Mouse (Mus musculus): ENCODE measurements around the gene Rasgrf1. TPM values are rescaled to one million over a fixed set of nuclear protein-coding genes. Genes with fewer than 3 reads are reported as not detected.

Gene Rasgrf1
- polyA plus RNA-seq, 1 experiment from 2014 or later: 0.27 TPM

DNA sequence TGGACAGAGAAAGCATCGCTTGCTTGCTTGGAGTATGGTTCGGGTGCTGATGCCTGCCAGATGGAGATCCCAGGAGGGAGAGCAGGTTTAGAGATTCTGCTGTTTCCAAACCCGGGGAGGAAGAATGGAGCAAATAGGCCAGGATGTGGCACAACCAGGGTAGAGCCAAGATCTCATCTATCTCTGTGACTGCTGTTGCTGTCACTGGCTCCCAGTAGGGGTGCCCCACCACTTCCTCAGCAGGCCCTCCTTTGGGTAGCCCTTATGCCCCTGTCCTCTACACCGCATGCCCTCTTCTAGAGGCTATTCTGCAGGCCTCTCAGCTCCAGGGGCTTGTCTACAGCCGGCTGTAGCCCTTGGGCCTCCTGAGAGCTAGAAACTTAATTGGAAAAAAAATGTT is 166.4 kb downstream of the Rasgrf1 start:
- WGBS: 88% methylated on average over 5 of the region's 5 CpGs
- no peak for ATAC-seq (ENCODE audit: low FRiP score, low read depth)
- no peak overlapping the region for H3K9ac ChIP-seq (replicated peaks)
- H3K4me3 ChIP-seq: no peak overlapping the region
- no peaks in the 10 kb centered on the region for H3K9me3 ChIP-seq
- no peak overlapping the region for H3K4me2 ChIP-seq (replicated peaks)
- no peak overlapping the region for H3K27ac ChIP-seq (replicated peaks)
- H3K27me3 ChIP-seq: no peaks in the 10 kb centered on the region
- H3K4me1 ChIP-seq: no peaks in the 10 kb centered on the region
- no peaks in the 10 kb centered on the region for H3K36me3 ChIP-seq

Other genes with a start within 250 kb of the Rasgrf1 start
- gene Tmed3, start 204.8 kb upstream of the Rasgrf1 start, polyA plus RNA-seq (2016; fragmentation: Nextera tagmentation; extraction: Ambion mirVana): 39.1 and 45.7 TPM in 2 replicates
- gene Ankrd34c, start 171.4 kb upstream of the Rasgrf1 start, polyA plus RNA-seq (2016; fragmentation: Nextera tagmentation; extraction: Ambion mirVana): not detected in 2 replicates
- gene Ctsh, start 144.2 kb downstream of the Rasgrf1 start, polyA plus RNA-seq (2016; fragmentation: Nextera tagmentation; extraction: Ambion mirVana): 8.6 and 9.5 TPM in 2 replicates
- gene Morf4l1, start 204.9 kb downstream of the Rasgrf1 start, polyA plus RNA-seq (2016; fragmentation: Nextera tagmentation; extraction: Ambion mirVana): 544 and 551 TPM in 2 replicates